Mouse (Mus musculus): Measurements from ENCODE around the gene Ganab.
A peak's percentile ranks its signal among the peaks of the same experiment; 100 is the strongest.
"Not testable (repeated sequence)": the region's sequence is repeated elsewhere in the genome, so short reads cannot be mapped to it uniquely, and the experiment has no call there.

Ganab gene

DNA sequence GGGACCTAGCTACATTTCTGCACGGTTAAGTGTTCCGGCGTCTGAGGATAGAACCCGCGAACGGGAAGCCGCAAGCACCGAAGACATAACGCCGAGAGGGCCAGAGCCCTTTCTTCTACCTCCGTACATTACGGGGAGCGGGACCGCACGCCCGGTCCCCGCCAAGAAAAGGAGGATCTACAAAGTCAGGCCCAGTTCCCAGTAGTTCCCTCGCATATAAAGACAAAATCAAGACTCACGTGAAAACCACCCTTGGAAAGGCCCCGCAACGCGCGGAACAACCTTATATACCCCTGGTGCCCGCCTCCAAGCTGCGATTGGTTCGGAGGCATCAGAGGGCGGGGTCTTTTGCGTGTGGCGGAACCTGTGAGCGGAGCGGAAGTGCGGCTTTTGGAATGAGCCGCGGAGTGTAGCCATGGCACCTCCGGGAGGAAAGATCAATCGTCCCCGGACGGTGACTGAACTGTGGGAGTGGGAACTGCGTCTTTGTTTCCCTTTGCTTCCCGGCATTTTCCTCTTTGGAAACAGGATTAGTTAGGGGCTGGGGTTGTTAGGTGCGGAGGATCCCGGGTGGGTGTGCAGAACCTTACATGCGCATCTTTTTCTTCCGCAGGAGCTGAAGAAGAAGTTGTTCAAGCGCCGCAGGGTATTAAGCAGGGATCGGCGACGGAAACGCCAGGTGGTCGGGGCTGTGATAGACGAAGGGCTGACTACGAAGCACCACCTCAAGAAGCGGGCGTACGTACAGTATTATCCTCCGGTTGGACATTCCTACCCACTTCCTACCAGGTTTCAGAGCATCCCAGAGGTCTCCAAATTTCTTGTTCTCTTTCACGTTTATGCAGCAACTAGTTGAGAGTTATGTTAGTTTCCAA lies 9.1 kb upstream of the Ganab start, which contains the start of the genes 1810009A15Rik and Gm49416:
Gene 1810009A15Rik, plus strand, starts transcription at position 343 of the 875 bp plus-strand sequence.
Gene Gm49416, plus strand, starts transcription at position 416 of the 875 bp plus-strand sequence.
- peak; percentile 94 to 95 for DNase-seq

GRCm38 (mm10) chr19:8892829-8893766 lies 4.8 kb upstream of the Ganab start, which contains the start of gene Ints5:
Ints5 (plus strand) TSS chr19:8893005.
- peak; percentile 75 to 84 for DNase-seq

DNA sequence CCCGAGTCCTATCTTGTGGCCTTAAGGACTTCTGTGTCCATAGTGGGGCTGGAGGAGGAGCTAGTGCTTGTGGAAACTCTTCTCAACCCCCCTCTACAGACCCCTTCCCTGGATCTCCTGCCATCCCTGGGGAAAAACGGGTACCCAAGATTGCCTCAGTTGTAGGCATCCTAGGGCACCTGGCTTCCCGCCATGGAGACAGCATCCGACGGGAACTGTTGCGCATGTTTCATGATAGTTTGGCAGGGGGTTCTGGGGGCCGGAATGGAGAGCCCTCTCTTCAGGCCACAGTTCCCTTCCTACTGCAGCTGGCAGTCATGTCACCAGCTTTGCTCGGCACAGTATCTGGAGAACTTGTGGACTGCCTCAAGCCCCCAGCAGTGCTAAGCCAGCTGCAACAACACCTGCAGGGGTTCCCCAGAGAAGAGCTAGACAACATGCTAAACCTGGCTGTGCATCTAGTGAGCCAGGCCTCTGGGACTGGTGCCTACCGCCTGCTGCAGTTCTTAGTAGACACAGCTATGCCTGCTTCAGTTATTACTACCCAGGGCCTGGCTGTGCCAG lies 2.4 kb upstream of the Ganab start:
- DNase-seq = no peak

GRCm38 (mm10) chr19:8896231-8896630 lies 1.6 kb upstream of the Ganab start:
- not testable (repeated sequence) for DNase-seq

- DNase-seq = peak; percentile 41 to 53
Measured at GRCm38 (mm10) chr19:8897211-8897864, 533 bp upstream of the Ganab start.

- no peak for DNase-seq
Measured at GRCm38 (mm10) chr19:8898576-8898975, 705 bp downstream of the Ganab start.

GRCm38 (mm10) chr19:8899079-8899478 lies 1.2 kb downstream of the Ganab start:
- no peak for DNase-seq

- no peak for DNase-seq
Measured at GRCm38 (mm10) chr19:8903412-8903811, 5.5 kb downstream of the Ganab start.

- DNase-seq = no peak
Measured at GRCm38 (mm10) chr19:8908531-8908930, 10.7 kb downstream of the Ganab start.

DNA sequence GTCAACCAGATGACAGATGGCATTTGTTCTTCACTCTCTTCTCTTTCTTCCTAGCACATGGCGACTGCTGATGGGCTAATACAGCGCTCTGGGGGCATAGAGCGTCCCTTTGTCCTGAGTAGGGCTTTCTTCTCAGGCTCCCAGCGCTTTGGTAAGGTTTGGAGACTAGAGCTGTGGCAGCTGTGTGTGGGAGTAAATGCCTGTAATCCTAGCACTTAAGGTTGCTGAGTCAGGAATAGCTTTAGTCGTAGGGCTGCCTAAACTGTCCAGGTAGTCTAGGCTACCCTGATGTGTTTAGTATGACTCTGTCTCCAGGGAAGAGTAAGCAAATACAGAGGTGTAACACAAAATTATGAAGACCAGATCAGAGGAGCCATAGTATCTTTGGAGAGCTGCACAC lies 13.9 kb downstream of the Ganab start:
- no peak for DNase-seq

GRCm38 (mm10) chr19:8914212-8914611 lies 16.3 kb downstream of the Ganab start:
- no peak for DNase-seq

DNA sequence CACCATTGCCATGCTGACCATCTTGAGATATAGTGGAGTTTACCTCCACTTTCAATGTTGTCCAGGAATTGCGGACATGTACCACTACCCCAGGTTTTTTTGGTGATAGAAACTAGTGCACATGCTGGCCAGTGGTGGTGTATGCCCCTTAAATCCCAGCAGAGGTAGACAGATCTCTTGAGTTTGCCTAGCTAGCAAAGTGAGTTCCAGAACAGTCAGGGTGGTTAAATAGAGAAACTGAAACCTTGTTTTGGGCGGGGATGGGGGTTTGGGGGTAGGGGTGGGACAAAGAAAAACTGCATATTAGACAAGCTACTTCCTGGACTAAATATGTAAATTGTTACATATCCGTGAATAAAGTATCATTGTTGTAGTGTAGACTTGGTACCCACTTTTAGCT lies 21.1 kb downstream of the Ganab start:
- DNase-seq = no peak

DNA sequence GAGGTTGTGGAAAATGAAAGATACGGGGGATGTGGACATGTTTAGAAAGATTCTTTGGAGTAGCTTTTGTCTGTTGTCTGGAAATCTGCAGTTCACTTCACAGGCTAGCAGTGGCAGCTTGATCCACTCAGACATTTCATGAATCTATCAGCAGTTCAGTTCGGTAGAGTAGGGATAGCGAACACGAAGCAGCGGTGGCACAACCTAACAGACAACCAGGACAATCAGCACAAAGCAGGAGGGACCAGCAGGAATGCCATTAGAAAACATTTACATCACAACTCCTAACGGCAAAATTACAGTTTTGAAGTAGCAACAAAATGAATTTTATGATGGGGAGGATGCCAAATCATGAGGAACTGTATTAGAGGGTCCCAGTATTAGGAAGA lies 21.8 kb downstream of the Ganab start:
- DNase-seq = no peak

DNA sequence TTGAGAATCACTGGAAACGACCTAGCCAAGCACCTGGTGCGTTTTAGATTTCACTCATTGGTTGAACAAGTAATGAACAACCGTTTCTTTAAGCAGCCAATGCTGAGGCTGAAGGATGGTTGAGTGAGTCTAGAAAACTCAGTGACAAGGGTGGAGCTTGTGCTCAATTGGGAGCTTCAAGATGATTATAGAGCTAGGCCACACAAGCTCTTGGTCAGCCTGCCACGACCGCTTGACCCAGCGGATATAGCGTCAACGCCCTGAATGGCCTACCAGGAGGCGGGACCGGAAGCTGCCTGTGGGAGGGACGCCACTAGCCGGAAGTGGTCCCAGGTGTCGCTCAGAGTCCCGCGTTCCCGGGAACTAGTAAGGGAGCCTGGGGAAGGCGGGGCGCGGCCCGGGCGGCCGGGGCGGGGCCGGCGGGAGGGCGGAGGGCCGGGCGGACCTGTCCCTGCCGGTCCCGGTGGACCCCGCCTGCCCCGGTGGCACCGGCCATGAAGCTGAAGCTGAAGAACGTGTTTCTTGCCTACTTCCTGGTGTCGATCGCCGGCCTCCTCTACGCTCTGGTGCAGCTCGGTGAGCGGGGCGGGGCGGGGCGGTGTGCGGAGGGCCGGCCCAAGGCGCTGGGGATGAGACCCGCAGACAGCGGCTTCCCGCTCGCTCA lies 22.3 kb downstream of the Ganab start, which contains the start of gene B3gat3:
Gene B3gat3, plus strand, starts transcription at position 302 of the 664 bp plus-strand sequence.
- DNase-seq = peak; percentile 96 to 97

- DNase-seq = no peak
Measured at GRCm38 (mm10) chr19:8920836-8921291, 23.0 kb downstream of the Ganab start.

DNA sequence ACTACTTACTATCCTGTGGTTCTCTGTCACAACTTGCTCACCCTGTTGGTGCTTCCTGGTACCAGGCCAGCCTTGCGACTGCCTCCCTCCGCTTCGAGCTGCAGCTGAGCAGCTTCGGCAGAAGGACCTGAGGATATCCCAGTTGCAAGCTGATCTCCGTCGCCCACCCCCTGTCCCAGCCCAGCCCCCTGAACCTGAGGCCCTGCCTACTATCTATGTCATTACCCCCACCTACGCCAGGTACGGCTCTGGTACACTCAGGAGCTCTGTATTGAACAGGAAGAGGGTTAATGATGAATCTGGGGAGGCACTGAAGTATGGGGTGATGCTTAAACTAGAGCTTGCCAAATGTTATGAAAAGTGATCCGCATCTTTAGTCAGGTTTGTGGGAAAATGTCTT lies 23.9 kb downstream of the Ganab start:
- DNase-seq = no peak

- DNase-seq = no peak
Measured at GRCm38 (mm10) chr19:8926766-8927165, 28.9 kb downstream of the Ganab start.

DNA sequence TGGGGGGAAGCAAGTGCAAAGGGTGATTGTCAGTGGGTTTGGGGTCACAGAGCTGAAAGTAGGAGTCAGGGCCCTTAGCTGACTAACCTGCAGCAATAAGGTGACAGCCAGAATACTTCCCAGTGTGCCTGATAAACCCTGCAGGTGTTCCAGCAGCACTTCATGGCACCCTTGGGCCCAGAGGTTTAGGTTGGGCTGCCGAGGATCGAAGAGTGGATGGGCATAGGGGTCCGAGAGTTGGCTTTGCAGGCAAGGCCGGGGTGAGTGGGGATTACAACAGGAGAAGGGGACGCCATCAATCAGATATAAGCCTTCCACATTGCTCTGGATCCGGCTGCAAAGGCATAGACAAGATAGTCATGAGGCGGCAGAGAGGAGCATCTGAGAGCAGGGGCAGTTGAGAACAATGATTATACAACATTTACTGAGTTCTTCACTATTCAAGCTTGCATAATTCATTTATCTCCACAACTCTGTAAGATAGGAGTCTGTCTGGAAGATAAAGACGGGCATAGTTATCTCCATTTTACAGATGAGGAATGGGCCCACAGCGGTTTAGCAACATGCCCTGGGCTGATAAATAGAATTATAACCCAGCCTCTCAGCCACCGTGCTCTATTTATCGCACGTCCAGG lies 30.1 kb downstream of the Ganab start:
- DNase-seq = no peak

- DNase-seq = no peak
Measured at GRCm38 (mm10) chr19:8928689-8929223, 30.9 kb downstream of the Ganab start.

GRCm38 (mm10) chr19:8929224-8930088 lies 31.6 kb downstream of the Ganab start, which contains the start of the genes Rom1 and Eml3:
Rom1 (minus strand) TSS chr19:8929356.
Eml3 (plus strand) TSS chr19:8929552.
- DNase-seq = peak; percentile 91 to 94

Measured in kidney, adult 8-10 months (tissue).